ENCODE assay signal across 1 mouse cellular context in genomic region chr10:83648131-83649020, GRCm38 (mm10).
TF ChIP-seq lines count a peak whose summit lies in the region.

Appl2 (minus strand) TSS chr10:83648738.

TF ChIP-seq in MEL, 35 proteins besides CTCF, POLR2A, EP300 and RAD21 (continued from another document):
- TF ChIP-seq NELFE (IDR thresholded peaks at IDR 0.05; ENCODE audit: low read depth, low read length) (no peak), MAX (IDR thresholded peaks at IDR 0.05; ENCODE audit: low read length) (peak; percentile 39; the same call in 1 of the 2 replicates), MAZ (IDR thresholded peaks at IDR 0.05; ENCODE audit: low read depth, low read length) (peak; percentile 81), MXI1 (IDR thresholded peaks at IDR 0.05; ENCODE audit: low read depth, low read length) (peak; percentile 68), GABPA (IDR thresholded peaks at IDR 0.05; ENCODE audit: low read depth, low read length) (no peak), ZKSCAN1 (IDR thresholded peaks at IDR 0.05; ENCODE audit: low read depth, low read length) (no peak), MAFK (IDR thresholded peaks at IDR 0.05; ENCODE audit: borderline replicate concordance, low read depth, low read length) (peak; percentile 71; the same call in 1 of the 2 replicates), JUND (IDR thresholded peaks at IDR 0.05; ENCODE audit: low read depth, low read length) (no peak), USF1 (IDR thresholded peaks at IDR 0.05; ENCODE audit: low read depth, low read length) (no peak), UBTF (IDR thresholded peaks at IDR 0.05; ENCODE audit: borderline replicate concordance, insufficient read depth, low read depth, low read length) (no peak), NRF1 (IDR thresholded peaks at IDR 0.05; ENCODE audit: insufficient read depth, low read depth, low read length, poor library complexity, severe bottlenecking) (0 out of 2 replicates have a peak, but pooled peaks have one; percentile 24), ETS1 (IDR thresholded peaks at IDR 0.05; ENCODE audit: low read depth, low read length) (peak; percentile 81)
